Mouse (Mus musculus) inflammation-experienced regulatory T-cells, adult 16 weeks (primary cell): ENCODE data around the gene Arsa. TPM values are rescaled to one million over a fixed set of nuclear protein-coding genes. Genes with fewer than 3 reads are reported as not detected.

Source experiments
- polyA plus RNA-seq: library from polyadenylated mRNA; unstranded; fragments of 100-300 nt; shearing (Covaris generic); gene quantifications from one replicate; pipeline ENCODE4 v1.2.1, GENCODE M21; 2017

The Arsa gene
- polyA plus RNA-seq: 29.5 TPM

DNA sequence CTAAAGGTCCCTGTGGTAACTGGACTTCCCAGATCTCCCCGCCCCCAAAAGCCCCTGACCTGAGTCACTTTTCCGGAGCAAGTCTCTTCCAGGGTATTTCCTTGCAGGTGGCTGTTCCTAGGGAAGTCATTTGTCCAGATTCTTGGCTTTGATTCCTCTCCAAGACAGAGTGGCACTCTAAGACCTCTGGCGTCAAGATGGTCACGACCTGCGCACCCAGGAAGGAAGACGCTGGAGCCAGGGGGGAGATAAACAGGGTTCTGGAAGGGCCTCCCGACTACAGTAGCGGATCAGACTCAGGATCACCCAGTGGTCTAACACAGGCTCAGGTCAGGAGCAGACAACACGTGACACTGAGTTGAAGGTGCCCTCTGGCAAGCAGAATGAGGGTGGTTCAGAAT, at the start of gene Arsa:
TSS of gene Arsa (minus strand) at position 335 of the 401 bp plus-strand sequence.

DNA sequence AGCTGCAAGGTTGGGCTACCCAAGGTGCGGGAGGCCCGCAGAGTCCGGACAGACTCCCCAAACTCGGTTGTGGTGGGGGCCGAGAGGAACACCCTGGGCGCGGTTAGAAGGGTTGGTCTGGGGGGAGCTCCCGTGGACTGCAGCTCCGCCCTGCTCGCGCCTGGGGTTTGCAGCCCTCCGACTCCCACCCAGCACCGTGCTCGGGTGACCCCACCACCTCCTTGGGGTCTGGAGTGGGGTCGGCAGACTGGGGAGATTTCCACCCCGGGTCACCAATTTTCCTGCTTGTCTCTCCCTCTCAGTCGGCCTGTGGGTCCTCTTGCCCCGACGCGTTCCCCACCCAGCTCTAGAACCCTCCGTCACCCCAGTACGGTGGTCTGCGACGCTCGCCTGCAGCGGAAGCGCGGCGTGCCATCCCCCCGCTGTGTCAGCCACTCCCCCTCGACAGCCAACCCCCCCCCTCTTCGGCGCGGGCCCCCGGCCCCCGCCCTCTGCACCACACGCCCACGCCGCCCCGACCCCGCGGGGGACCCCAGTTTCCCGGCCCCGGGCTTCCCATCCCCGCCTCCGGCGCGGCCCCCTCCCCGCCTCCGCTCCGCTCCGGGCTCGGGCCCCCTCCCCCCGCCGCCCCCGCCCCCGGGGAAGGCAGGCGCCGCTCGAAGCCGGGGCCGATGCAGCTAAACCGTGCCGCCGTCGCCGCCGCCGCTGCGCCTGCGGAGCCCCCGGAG, 21.9 kb upstream of the Arsa start, which contains the start of gene Shank3:
TSS of gene Shank3 (plus strand) at position 663 of the 728 bp plus-strand sequence.

DNA sequence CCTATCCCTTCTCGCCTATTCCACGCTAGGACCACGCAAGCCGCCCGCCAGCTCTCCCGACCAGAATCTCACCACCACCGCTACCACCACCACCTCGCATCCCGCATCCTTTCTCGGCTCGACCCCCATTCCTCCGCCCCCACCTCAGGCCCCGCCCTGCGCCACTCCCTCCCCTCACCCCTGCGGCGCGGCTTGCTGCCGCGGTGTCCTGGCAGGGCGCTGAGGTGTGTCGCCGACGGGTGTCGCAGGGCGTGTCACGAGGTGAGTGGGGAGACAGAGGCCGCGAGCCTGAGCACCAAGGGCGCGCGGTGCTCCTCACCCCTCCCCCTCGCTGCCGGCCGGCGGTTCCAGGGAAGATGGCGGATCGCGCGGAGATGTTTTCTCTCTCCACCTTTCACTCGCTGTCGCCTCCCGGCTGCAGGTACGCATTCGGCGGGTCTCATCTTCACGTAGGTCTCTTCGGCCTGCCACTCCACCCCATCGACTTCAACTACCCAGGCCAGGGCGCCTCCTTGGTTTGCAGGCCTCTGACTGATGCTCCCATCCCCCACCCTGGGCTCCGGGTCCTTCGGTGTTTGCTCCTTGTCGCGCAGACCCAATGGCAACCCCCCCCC, 23.3 kb downstream of the Arsa start, which contains the start of gene Mapk8ip2:
TSS of gene Mapk8ip2 (plus strand) at position 49 of the 614 bp plus-strand sequence.

DNA sequence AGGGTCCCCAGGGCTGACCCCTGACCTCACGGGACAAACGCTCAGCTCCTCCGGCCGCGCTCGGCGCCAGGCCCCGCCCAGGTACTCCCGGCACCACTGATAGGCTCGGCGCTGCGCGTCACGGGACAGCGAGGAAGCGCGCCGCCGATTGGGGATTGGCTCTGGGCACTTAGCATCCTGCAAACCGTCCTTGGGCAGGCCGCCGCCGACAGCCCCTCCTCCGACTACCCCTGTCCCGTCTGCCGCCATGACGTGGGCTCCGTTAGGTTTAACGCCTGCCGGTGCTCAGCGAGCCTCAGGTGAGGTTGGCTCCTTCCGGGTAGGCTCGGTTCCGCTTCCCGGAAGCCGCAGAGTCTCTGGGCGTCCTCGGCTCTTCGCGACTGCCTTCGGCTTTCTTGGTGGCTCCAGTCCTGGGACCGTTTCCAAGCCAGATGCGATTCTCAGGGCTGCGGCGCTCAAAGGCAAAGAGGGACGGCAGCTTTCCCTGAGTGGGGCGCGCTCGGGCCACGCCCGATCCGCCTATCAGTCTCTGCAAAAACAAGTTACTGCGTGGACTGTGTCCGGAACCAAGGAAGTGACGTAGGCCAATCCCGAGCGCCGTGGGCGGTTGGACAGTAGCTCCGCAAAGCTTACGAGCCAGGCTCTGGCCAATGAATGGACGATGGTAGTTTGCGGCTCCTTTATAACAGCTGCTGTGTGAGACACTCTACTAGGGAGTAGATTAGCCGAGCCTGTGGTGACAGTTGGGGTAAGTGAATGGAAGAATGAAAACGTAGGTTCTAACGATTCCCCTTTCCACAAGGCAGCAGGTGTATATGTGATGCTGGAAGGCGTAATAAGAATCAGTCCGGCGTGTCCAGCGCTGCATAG, 47.6 kb downstream of the Arsa start, which contains the start of the genes C730034F03Rik, Gm44502 and Chkb:
TSS of gene C730034F03Rik (plus strand) at position 238 of the 870 bp plus-strand sequence.
TSS of gene Gm44502 (minus strand) at position 345 of the 870 bp plus-strand sequence.
TSS of gene Chkb (minus strand) at position 557 of the 870 bp plus-strand sequence.

DNA sequence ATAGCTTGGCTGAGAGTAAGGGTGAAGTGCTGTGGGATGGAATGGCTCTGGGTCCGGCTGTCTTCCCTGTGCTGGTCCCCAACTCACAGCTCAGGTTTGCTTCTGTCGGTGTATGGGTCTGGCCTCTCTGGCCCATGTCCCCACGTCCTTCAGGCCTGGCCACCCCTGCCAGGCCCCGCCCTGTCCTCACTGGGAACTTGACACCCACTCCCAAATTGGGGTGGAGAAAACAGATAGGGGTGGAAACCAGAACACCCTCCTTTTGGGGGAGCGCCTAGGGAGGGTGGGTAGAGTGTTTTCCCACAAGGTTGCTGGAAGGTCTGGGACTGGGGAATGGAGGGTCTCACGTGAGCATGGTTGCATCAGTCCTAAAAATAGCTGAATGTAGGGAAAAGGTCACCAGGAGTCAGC, 51.5 kb downstream of the Arsa start, which contains the start of gene Cpt1b:
TSS of gene Cpt1b (minus strand) at position 153 of the 411 bp plus-strand sequence.

Other genes with a start within 250 kb of the Arsa start
- 78.2 TPM for gene Sbf1, start 162.1 kb downstream of the Arsa start, polyA plus RNA-seq
- gene Adm2, start 154.7 kb downstream of the Arsa start, polyA plus RNA-seq: not detected
- gene Miox, start 143.0 kb downstream of the Arsa start, polyA plus RNA-seq: not detected
- 77.8 TPM for gene Lmf2, start 121.8 kb downstream of the Arsa start, polyA plus RNA-seq
- 198 TPM for gene Ncaph2, start 121.7 kb downstream of the Arsa start, polyA plus RNA-seq
- gene Sco2, start 103.6 kb downstream of the Arsa start, polyA plus RNA-seq: 6.4 TPM
- 1.0 TPM for gene Tymp, start 100.4 kb downstream of the Arsa start, polyA plus RNA-seq
- gene Odf3b, start 98.1 kb downstream of the Arsa start, polyA plus RNA-seq: 1.1 TPM
- gene Klhdc7b, start 92.5 kb downstream of the Arsa start, polyA plus RNA-seq: 0.29 TPM
- gene Syce3, start 66.9 kb downstream of the Arsa start, polyA plus RNA-seq: not detected
- gene Cpt1b, start 51.6 kb downstream of the Arsa start, polyA plus RNA-seq: 0.49 TPM
- 6.1 TPM for gene C730034F03Rik, start 47.8 kb downstream of the Arsa start, polyA plus RNA-seq
- not detected for gene Gm44502, start 47.7 kb downstream of the Arsa start, polyA plus RNA-seq
- 111 TPM for gene Chkb, start 47.5 kb downstream of the Arsa start, polyA plus RNA-seq
- 0.05 TPM for gene Mapk8ip2, start 23.5 kb downstream of the Arsa start, polyA plus RNA-seq
- gene Shank3, start 22.2 kb upstream of the Arsa start, polyA plus RNA-seq: not detected
- not detected for gene Acr, start 90.9 kb upstream of the Arsa start, polyA plus RNA-seq
- 3.0 TPM for gene Rabl2, start 114.5 kb upstream of the Arsa start, polyA plus RNA-seq